Mouse (Mus musculus) liver, embryonic 11.5 days (tissue): Measurements from ENCODE around the gene Crabp2. TPM values are rescaled to one million over a fixed set of nuclear protein-coding genes. Genes with fewer than 3 reads are reported as not detected.

Experiments
- ATAC-seq: fragments of 200-750 bp; cut with Nextera tagmentation; replicated peaks from 2 replicates; pipeline ENCODE4 v1.8.0; 2017; ENCODE audit warnings: moderate number of reproducible peaks, mild to moderate bottlenecking, moderate TSS enrichment, moderate library complexity; ENCODE audit not compliant: low FRiP score
- DNase-seq: peaks from one replicate; pipeline ENCODE4 v3.0.0-alpha.2; 2017; ENCODE audit warnings: low spot score
- H3K27ac ChIP-seq: fragments of 300-500 bp; sonication (generic); 2 replicates; pipeline ENCODE4 v1.5.1; 2014; ENCODE audit warnings: mild to moderate bottlenecking, low read depth, low read length, control low read depth
- H3K27me3 ChIP-seq: fragments of 300-500 bp; sonication (generic); replicated peaks from 2 replicates; pipeline ENCODE4 v1.6.1; 2014; ENCODE audit warnings: low read length, mixed read lengths; ENCODE audit not compliant: control insufficient read depth, insufficient read depth
- H3K36me3 ChIP-seq: fragments of 300-500 bp; sonication (generic); 2 replicates; pipeline ENCODE4 v1.6.1; 2014; ENCODE audit warnings: mild to moderate bottlenecking, low read length, moderate library complexity, mixed read lengths; ENCODE audit not compliant: control insufficient read depth, insufficient read depth
- H3K4me1 ChIP-seq: fragments of 300-500 bp; sonication (generic); replicated peaks from 2 replicates; pipeline ENCODE4 v1.6.1; 2014; ENCODE audit warnings: low read length, mixed read lengths; ENCODE audit not compliant: control insufficient read depth, insufficient read depth
- H3K4me2 ChIP-seq: fragments of 300-500 bp; sonication (generic); 2 replicates; pipeline ENCODE4 v1.6.1; 2014; ENCODE audit warnings: mild to moderate bottlenecking, control low read depth, moderate library complexity
- H3K4me3 ChIP-seq: fragments of 300-500 bp; sonication (generic); 2 replicates; pipeline ENCODE4 v1.5.1; 2014; ENCODE audit warnings: low read depth, low read length, control low read depth
- H3K9ac ChIP-seq: fragments of 300-500 bp; sonication (generic); 2 replicates; pipeline ENCODE4 v1.6.1; 2014; ENCODE audit warnings: low read depth, low read length, control low read depth
- H3K9me3 ChIP-seq: fragments of 300-500 bp; sonication (generic); 2 replicates; pipeline ENCODE4 v1.6.1; 2016; ENCODE audit warnings: low read length, inconsistent platforms, mixed read lengths; ENCODE audit not compliant: control insufficient read depth
- WGBS: fragments of 180-500 bp; shearing (Covaris S2); extraction: QIAGEN DNeasy Blood & Tissue Kit; methylation state at CpG from one replicate; pipeline ENCODE4 v1.1.7; 2014; 5-methylcytosine and 5-hydroxymethylcytosine counted together
- polyA plus RNA-seq: library from polyadenylated mRNA; unstranded; fragments of >200 nt; fragmentation: Nextera tagmentation; extraction: Ambion mirVana; gene quantifications from 2 replicates; pipeline ENCODE4 v1.2.1, GENCODE M21; 2014

The Crabp2 gene
- polyA plus RNA-seq, 1 experiment from 2014 or later, result 29.9 TPM

- ATAC-seq, result no peak
- Histone ChIP-seq H3K4me3 (no peak overlapping the region), H3K4me1 (peaks cover 14% of the 10 kb centered on the region), H3K27me3 (peaks cover 32% of the 10 kb centered on the region), H3K4me2 (no peak overlapping the region), H3K27ac (no peak overlapping the region), H3K9me3 (no peaks in the 10 kb centered on the region), H3K36me3 (no peaks in the 10 kb centered on the region), H3K9ac (no peak overlapping the region)
- WGBS, result 26% methylated on average over 1 of the region's 1 CpGs
- no peak for DNase-seq
These were observed 9.6 kb downstream of the Crabp2 start for GRCm38 (mm10) chr3:87958056-87958455.

DNA sequence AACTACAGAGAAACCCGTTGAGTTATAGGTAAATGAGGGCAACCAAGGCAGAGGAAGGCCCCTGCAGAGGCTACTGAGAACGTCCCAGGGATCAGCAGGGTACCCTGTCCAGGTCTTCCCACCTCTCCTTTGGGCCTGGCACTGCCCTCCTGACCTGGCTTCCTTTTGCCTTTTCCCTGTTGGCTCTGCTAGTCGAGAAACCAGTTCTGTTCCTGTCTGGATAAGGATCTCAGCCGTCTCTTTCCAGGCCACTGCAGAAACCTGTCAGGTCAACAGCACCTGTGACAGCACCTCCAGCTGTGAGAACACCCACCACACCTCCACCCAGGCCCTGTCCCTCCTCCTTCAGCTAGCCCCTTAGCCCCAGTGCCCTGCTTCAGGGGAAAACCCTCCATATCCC, 10.0 kb downstream of the Crabp2 start:
- H3K9ac ChIP-seq, result no peak overlapping the region; the same call in 1 of the 2 replicates
- DNase-seq, result no peak
- no peaks in the 10 kb centered on the region for H3K9me3 ChIP-seq
- H3K4me3 ChIP-seq, result no peak overlapping the region
- peaks cover 28% of the 10 kb centered on the region for H3K27me3 ChIP-seq
- H3K27ac ChIP-seq, result no peak overlapping the region
- no peak overlapping the region for H3K4me2 ChIP-seq
- 40% methylated on average over 4 of the region's 4 CpGs for WGBS
- H3K36me3 ChIP-seq, result no peaks in the 10 kb centered on the region
- no peak for ATAC-seq
- H3K4me1 ChIP-seq, result peaks cover 14% of the 10 kb centered on the region

DNA sequence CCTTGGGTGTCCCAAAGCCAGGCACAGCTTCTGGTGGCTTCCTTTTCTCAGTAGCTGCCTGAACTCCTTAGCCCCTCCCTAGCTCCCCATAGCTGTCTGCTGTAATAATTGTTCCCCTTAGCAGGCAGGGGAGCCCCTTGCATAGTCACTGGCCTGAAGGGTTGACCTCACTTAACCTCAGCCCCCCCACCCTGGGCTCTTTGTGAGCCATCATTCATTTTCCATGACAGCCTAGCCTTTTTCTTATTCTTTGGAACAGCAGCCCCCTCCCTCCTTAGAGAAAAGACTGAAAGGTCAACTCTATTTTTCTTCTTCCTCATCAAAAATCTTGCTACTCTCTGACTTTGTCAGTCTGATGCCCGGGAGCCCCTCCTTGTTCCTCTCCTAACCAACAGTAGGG, 10.5 kb downstream of the Crabp2 start:
- Histone ChIP-seq H3K27me3 (peaks cover 25% of the 10 kb centered on the region), H3K4me2 (no peak overlapping the region), H3K36me3 (no peaks in the 10 kb centered on the region), H3K4me1 (peaks cover 14% of the 10 kb centered on the region), H3K9me3 (no peaks in the 10 kb centered on the region), H3K4me3 (no peak overlapping the region), H3K27ac (no peak overlapping the region), H3K9ac (no peak overlapping the region)
- WGBS, result 50% methylated on average over 1 of the region's 1 CpGs
- ATAC-seq (no peak), DNase-seq (no peak)

- no peaks in the 10 kb centered on the region for H3K9me3 ChIP-seq
- H3K27ac ChIP-seq, result no peak overlapping the region; the same call in 1 of the 2 replicates
- no peak for DNase-seq
- no peak overlapping the region for H3K4me3 ChIP-seq
- H3K4me1 ChIP-seq, result peaks cover 14% of the 10 kb centered on the region
- 60% methylated on average over 7 of the region's 7 CpGs for WGBS
- H3K4me2 ChIP-seq, result no peak overlapping the region
- H3K9ac ChIP-seq, result no peak overlapping the region
- H3K27me3 ChIP-seq, result peaks cover 22% of the 10 kb centered on the region
- no peaks in the 10 kb centered on the region for H3K36me3 ChIP-seq
- no peak for ATAC-seq
These were observed 10.9 kb downstream of the Crabp2 start for GRCm38 (mm10) chr3:87959371-87959770.

DNA sequence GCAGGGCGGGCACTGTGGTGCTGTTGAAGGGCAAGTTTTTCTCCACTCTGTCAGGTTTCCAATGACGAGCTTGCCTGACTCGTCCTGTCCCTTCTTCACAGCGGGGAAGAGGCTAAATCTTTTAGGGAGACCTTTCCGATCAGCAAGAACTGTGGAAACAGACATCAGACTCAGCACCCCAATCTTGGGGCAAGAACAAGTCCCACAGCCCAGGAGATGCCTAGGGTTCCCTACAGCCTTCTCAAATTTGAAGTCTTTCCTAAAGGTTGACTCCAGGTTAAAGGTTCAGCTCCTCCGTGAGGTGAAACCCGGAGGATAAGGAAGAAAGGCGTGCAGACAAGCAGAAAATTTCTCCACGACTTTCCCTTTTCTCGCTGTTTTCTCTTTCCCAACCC, 11.7 kb downstream of the Crabp2 start:
- 12% methylated on average over 10 of the region's 10 CpGs for WGBS
- Histone ChIP-seq H3K4me3 (peak overlapping the region; percentile 50), H3K9me3 (no peaks in the 10 kb centered on the region), H3K4me1 (peaks cover 14% of the 10 kb centered on the region), H3K27ac (peak overlapping the region; percentile 64; the same call in 1 of the 2 replicates), H3K27me3 (peaks cover 24% of the 10 kb centered on the region), H3K4me2 (peak overlapping the region; percentile 89), H3K9ac (peak overlapping the region; percentile 64; the same call in 1 of the 2 replicates), H3K36me3 (no peaks in the 10 kb centered on the region)
- no peak for DNase-seq
- 0 out of 2 replicates have a peak, but pooled peaks have one; percentile 1 for ATAC-seq

DNA sequence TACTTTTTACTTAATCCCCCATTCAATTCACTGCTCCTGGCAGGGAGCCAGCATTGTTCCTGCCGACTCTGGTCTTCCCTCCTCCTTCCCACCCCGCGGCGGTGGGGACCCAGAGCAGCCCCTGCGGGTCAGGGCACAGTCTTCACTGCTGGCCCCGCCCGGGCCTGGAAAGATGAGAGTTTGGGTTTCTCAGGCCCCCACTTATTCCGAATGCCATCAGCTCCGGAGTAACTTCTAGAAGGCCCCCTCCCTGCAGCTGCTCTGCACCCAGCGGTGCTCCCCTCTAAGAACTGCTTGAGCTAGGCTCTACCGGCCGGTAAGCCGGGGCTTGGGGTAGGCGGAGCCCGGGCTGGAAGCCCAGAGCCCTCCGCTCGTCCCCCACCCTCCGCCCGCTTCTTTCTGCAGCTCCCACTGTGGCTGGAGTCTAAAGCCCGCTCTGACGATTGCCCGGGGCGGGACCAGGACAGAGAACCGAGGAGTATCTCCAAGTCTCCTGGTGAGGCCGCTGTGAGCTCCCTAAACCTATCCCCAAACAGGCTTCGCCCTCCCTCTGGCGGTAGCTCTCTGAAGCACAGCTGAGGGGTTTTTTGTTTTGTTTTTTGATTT, 12.2 kb downstream of the Crabp2 start:
- Histone ChIP-seq H3K36me3 (no peaks in the 10 kb centered on the region), H3K4me3 (peak overlapping the region; percentile 50), H3K4me1 (peaks cover 14% of the 10 kb centered on the region), H3K27me3 (peaks cover 24% of the 10 kb centered on the region), H3K9me3 (no peaks in the 10 kb centered on the region), H3K27ac (peak overlapping the region; percentile 64), H3K4me2 (peak overlapping the region; percentile 89), H3K9ac (peak overlapping the region; percentile 64)
- DNase-seq, result peak; percentile 85
- peak; percentile 96 for ATAC-seq
- WGBS, result under 1% methylated on average over 27 of the region's 27 CpGs

- Histone ChIP-seq H3K9ac (no peak overlapping the region), H3K4me1 (peaks cover 25% of the 10 kb centered on the region), H3K27ac (no peak overlapping the region), H3K4me2 (peak overlapping the region; percentile 77), H3K9me3 (no peaks in the 10 kb centered on the region), H3K4me3 (peak overlapping the region; percentile 55), H3K27me3 (peaks cover 39% of the 10 kb centered on the region), H3K36me3 (no peaks in the 10 kb centered on the region)
- 2% methylated on average over 21 of the region's 21 CpGs for WGBS
- 0 out of 2 replicates have a peak, but pooled peaks have one; percentile 34 for ATAC-seq
- DNase-seq, result peak; percentile 63
These were observed 21.9 kb downstream of the Crabp2 start for GRCm38 (mm10) chr3:87970184-87970938.

DNA sequence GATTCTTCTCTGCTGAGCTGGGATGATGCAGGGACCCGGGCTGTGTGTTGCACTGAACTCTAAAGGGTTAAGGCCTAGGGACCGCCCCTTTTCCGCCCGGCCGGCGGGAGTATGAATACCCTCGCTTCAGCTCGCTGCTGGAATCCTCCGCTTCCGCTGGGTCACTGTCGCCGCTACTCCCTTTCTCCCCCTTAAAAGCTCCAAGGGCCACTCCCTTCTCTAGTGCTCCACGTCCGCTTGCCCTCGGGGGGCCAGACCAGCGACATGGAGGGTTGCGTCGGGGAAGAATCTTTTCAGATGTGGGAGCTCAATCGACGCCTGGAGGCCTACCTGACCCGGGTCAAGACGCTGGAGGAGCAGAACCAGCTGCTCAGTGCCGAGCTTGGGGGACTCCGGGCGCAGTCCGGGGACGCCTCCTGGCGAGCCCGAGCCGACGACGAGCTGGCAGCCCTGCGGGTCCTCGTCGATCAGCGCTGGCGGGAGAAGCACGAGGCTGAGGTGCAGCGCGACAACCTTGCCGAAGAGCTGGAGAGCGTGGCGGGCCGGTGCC, 22.5 kb downstream of the Crabp2 start, which contains the start of gene Nes:
Gene Nes, plus strand, starts transcription at position 140 of the 550 bp plus-strand sequence.
- 1% methylated on average over 44 of the region's 44 CpGs for WGBS

More for the DNA sequence above, 22.5 kb downstream of the Crabp2 start, which contains the start of gene Nes:
- Histone ChIP-seq H3K4me1 (peaks cover 25% of the 10 kb centered on the region), H3K9ac (peak within 1 kb of the TSS; percentile 57), H3K4me2 (peak within 1 kb of the TSS; percentile 77), H3K27ac (no peak within 1 kb of the TSS), H3K4me3 (peak within 1 kb of the TSS; percentile 55), H3K9me3 (no peaks in the 10 kb centered on the region), H3K36me3 (no peaks in the 10 kb centered on the region), H3K27me3 (peaks cover 42% of the 10 kb centered on the region)
- ATAC-seq, result peak; percentile 63
- peak; percentile 77 for DNase-seq
